Mouse (Mus musculus) hindbrain, embryonic 11.5 days (tissue): ENCODE data around the gene Nek9. TPM values are rescaled to one million over a fixed set of nuclear protein-coding genes. Genes with fewer than 3 reads are reported as not detected.

Source experiments
- ATAC-seq: fragments of 200-750 bp; cut with Nextera tagmentation; 2 replicates; pipeline ENCODE4 v1.8.0; 2017; ENCODE audit warnings: mild to moderate bottlenecking, moderate TSS enrichment, moderate library complexity; ENCODE audit not compliant: low FRiP score
- DNase-seq: peaks from one replicate; pipeline ENCODE4 v3.0.0-alpha.2; 2015; ENCODE audit warnings: low spot score
- H3K27ac ChIP-seq: fragments of 300-500 bp; sonication (generic); 2 replicates; pipeline ENCODE4 v1.5.1; 2014; ENCODE audit warnings: mild to moderate bottlenecking, low read depth, low read length
- H3K27me3 ChIP-seq: fragments of 300-500 bp; sonication (generic); 2 replicates; pipeline ENCODE4 v1.6.1; 2014; ENCODE audit warnings: mild to moderate bottlenecking, low read length, moderate library complexity, mixed read lengths; ENCODE audit not compliant: control insufficient read depth, insufficient read depth
- H3K36me3 ChIP-seq: fragments of 300-500 bp; sonication (generic); 2 replicates; pipeline ENCODE4 v1.6.1; 2014; ENCODE audit warnings: mild to moderate bottlenecking, low read length, moderate library complexity, mixed read lengths; ENCODE audit not compliant: control insufficient read depth, insufficient read depth
- H3K4me1 ChIP-seq: fragments of 300-500 bp; sonication (generic); replicated peaks from 2 replicates; pipeline ENCODE4 v1.6.1; 2014; ENCODE audit warnings: low read length, mixed read lengths; ENCODE audit not compliant: control insufficient read depth, insufficient read depth
- H3K4me2 ChIP-seq: fragments of 300-500 bp; sonication (generic); replicated peaks from 2 replicates; pipeline ENCODE4 v1.6.1; 2014; ENCODE audit warnings: mild to moderate bottlenecking, low read depth, low read length
- H3K4me3 ChIP-seq: fragments of 300-500 bp; sonication (generic); 2 replicates; pipeline ENCODE4 v1.5.1; 2014; ENCODE audit warnings: low read depth, low read length
- H3K9ac ChIP-seq: fragments of 300-500 bp; sonication (generic); 2 replicates; pipeline ENCODE4 v1.6.1; 2014; ENCODE audit warnings: low read depth, low read length
- H3K9me3 ChIP-seq: fragments of 300-500 bp; sonication (generic); 2 replicates; pipeline ENCODE4 v1.6.1; 2016; ENCODE audit warnings: low read length; ENCODE audit not compliant: control insufficient read depth
- WGBS: fragments of 180-500 bp; shearing (Covaris S2); extraction: QIAGEN DNeasy Blood & Tissue Kit; methylation state at CpG from one replicate; pipeline ENCODE4 v1.1.7; 2014; 5-methylcytosine and 5-hydroxymethylcytosine counted together
- polyA plus RNA-seq: library from polyadenylated mRNA; unstranded; fragments of >200 nt; fragmentation: Nextera tagmentation; extraction: Ambion mirVana; gene quantifications from 2 replicates; pipeline ENCODE4 v1.2.1, GENCODE M21; 2014

Gene Nek9
- polyA plus RNA-seq, 1 experiment from 2014 or later = 13.4 TPM

GRCm38 (mm10) chr12:85280105-85280844 is 58.9 kb downstream of the Nek9 start:
- no peaks in the 10 kb centered on the region for H3K27me3 ChIP-seq
- H3K9ac ChIP-seq = peak overlapping the region; percentile 90
- peaks cover 5% of the 10 kb centered on the region; the same call in 1 of the 2 replicates for H3K4me1 ChIP-seq
- H3K4me3 ChIP-seq = peak overlapping the region; percentile 79
- under 1% methylated on average over 31 of the region's 31 CpGs for WGBS
- ATAC-seq = peak; percentile 97
- H3K9me3 ChIP-seq = no peaks in the 10 kb centered on the region
- peak; percentile 98 for DNase-seq
- H3K36me3 ChIP-seq = no peaks in the 10 kb centered on the region
- peak overlapping the region; percentile 86 for H3K4me2 ChIP-seq
- H3K27ac ChIP-seq = no peak overlapping the region

GRCm38 (mm10) chr12:85279396-85280080 is 59.6 kb downstream of the Nek9 start:
- H3K27me3 ChIP-seq = no peaks in the 10 kb centered on the region
- ATAC-seq (peak; percentile 57), DNase-seq (no peak)
- H3K4me1 ChIP-seq = peaks cover 5% of the 10 kb centered on the region; the same call in 1 of the 2 replicates
- no peaks in the 10 kb centered on the region for H3K9me3 ChIP-seq
- peak overlapping the region; percentile 90 for H3K9ac ChIP-seq
- peak overlapping the region; percentile 86 for H3K4me2 ChIP-seq
- no peaks in the 10 kb centered on the region for H3K36me3 ChIP-seq
- no peak overlapping the region for H3K27ac ChIP-seq
- 7% methylated on average over 10 of the region's 10 CpGs for WGBS
- peak overlapping the region; percentile 79 for H3K4me3 ChIP-seq

- Histone ChIP-seq H3K9me3 (no peaks in the 10 kb centered on the region), H3K4me2 (no peak overlapping the region), H3K4me1 (peaks cover 5% of the 10 kb centered on the region; the same call in 1 of the 2 replicates), H3K9ac (no peak overlapping the region), H3K36me3 (no peaks in the 10 kb centered on the region), H3K27me3 (no peaks in the 10 kb centered on the region), H3K4me3 (no peak overlapping the region), H3K27ac (no peak overlapping the region)
- DNase-seq (no peak), ATAC-seq (no peak)
- 96% methylated on average over 10 of the region's 10 CpGs for WGBS
These were observed 60.2 kb downstream of the Nek9 start for GRCm38 (mm10) chr12:85278919-85279318.

DNA sequence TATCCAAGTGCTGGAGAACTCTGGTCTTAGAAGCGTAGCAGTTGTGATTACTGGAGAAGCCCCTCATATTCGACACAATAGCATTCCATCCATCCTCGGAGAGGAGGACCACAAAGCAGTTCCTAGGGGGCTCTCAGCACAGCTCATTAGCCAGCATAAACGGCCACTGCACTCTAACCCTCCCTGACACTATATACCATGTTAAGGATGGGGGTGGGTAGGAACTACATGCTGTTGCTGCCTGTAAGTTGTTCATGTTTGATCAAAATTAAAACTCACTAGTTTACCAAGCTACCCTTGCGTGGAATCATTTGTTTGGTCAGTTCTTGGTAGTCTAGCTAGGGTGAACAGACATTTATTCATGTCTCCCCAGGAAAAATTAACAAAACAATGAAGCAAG is 62.9 kb downstream of the Nek9 start:
- DNase-seq (no peak), ATAC-seq (no peak)
- Histone ChIP-seq H3K4me1 (peaks cover 5% of the 10 kb centered on the region; the same call in 1 of the 2 replicates), H3K4me3 (no peak overlapping the region), H3K4me2 (no peak overlapping the region), H3K36me3 (no peaks in the 10 kb centered on the region), H3K9me3 (no peaks in the 10 kb centered on the region), H3K9ac (no peak overlapping the region), H3K27me3 (no peaks in the 10 kb centered on the region), H3K27ac (no peak overlapping the region)
- 70% methylated on average over 5 of the region's 5 CpGs for WGBS

DNA sequence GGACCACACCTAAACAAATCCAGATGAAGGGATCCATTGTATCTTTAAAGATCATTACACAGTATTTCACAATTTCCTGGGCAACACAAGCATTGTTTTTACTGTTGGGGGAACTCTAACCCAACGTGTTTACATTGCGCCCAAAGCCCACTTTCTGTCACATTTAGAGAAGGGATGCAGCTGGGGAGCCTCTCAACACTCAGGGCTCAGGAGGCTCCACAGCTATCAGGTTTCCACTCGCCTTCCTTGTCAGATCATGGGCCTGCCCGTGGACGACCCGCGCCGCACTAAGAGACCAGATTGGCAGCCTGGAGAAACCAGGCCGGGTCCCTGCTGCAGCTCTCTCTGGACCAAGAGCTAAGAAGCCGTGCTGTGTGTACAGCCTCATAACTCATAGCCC is 65.7 kb downstream of the Nek9 start:
- 69% methylated on average over 10 of the region's 10 CpGs for WGBS
- H3K9ac ChIP-seq = no peak overlapping the region
- no peaks in the 10 kb centered on the region for H3K27me3 ChIP-seq
- ATAC-seq = no peak
- H3K36me3 ChIP-seq = no peaks in the 10 kb centered on the region
- H3K4me3 ChIP-seq = no peak overlapping the region
- no peak overlapping the region for H3K27ac ChIP-seq
- no peaks in the 10 kb centered on the region for H3K9me3 ChIP-seq
- H3K4me2 ChIP-seq = no peak overlapping the region
- H3K4me1 ChIP-seq = no peaks in the 10 kb centered on the region
- no peak for DNase-seq

GRCm38 (mm10) chr12:85271843-85272206 is 67.3 kb downstream of the Nek9 start:
- no peak overlapping the region for H3K9ac ChIP-seq
- DNase-seq (no peak), ATAC-seq (no peak)
- no peaks in the 10 kb centered on the region for H3K27me3 ChIP-seq
- no peak overlapping the region for H3K27ac ChIP-seq
- no peaks in the 10 kb centered on the region for H3K9me3 ChIP-seq
- 74% methylated on average over 4 of the region's 4 CpGs for WGBS
- no peak overlapping the region for H3K4me2 ChIP-seq
- H3K4me3 ChIP-seq = no peak overlapping the region
- H3K4me1 ChIP-seq = no peaks in the 10 kb centered on the region
- H3K36me3 ChIP-seq = no peaks in the 10 kb centered on the region

DNA sequence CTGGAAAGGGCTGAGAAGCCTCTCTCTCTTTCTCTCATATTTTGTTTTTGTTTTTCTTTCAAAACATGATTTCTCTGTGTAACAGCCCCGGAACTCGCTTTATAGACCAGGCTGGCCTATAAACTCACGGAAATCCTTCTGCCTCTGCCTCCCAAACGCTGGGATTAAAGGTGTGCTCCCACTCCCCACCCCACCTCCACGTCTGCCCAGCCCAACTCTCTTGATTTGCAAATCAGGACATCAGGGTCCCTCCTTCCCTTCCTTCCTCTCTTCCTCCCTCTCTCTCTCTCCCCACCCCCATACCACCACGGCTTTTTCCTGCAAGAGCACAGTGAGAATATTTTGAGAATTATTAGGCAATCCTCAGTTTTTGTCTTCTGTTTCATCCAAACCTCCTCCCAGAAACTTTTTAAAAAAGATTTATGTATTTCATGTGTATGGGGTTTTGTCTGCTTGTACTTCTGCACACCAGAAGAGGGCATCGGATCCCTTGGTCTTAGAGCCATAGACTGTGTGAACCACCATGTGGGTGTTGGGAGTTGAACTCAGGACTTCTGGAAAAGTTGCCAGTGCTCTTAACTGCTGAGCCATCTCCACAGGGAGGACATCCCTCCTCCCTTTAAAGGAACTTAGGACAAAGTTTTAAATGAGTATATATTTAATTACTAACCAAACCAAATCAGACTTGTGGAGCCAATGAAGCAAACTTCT is 67.9 kb downstream of the Nek9 start:
- 75% methylated on average over 7 of the region's 7 CpGs for WGBS

DNA sequence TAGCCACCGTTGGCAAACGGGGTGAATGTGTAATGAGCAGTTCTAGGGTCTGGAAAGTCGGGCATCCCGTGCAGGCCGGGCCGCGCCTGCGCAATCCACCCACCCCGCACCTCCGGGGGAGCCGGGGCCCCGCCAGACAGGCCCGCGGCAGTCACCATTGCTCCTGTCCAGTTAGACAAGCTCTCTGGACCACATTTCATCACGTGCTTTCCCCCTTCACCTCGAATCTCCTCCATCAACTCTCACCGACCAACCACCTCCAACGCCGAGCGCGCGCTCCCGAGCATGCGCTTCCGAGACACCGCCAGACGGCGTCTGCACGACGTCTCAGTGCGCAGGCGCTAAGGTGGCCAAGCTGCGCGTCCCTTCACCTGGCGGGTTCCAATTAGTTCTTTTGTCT is 68.8 kb downstream of the Nek9 start, which contains the start of gene Mlh3:
Gene Mlh3, minus strand, starts transcription at position 281 of the 400 bp plus-strand sequence.
- H3K4me3 ChIP-seq = peak within 1 kb of the TSS; percentile 49
- no peaks in the 10 kb centered on the region for H3K4me1 ChIP-seq
- ATAC-seq (peak; percentile 94), DNase-seq (peak; percentile 91)
- peak within 1 kb of the TSS; percentile 35 for H3K4me2 ChIP-seq
- 2% methylated on average over 35 of the region's 35 CpGs for WGBS
- H3K27ac ChIP-seq = peak within 1 kb of the TSS; percentile 67
- no peaks in the 10 kb centered on the region for H3K27me3 ChIP-seq
- H3K9me3 ChIP-seq = no peaks in the 10 kb centered on the region
- no peaks in the 10 kb centered on the region for H3K36me3 ChIP-seq
- H3K9ac ChIP-seq = peak within 1 kb of the TSS; percentile 64

More for the DNA sequence above, 67.9 kb downstream of the Nek9 start:
- no peak for DNase-seq
- Histone ChIP-seq H3K27me3 (no peaks in the 10 kb centered on the region), H3K4me1 (no peaks in the 10 kb centered on the region), H3K9me3 (no peaks in the 10 kb centered on the region), H3K27ac (no peak overlapping the region), H3K4me2 (no peak overlapping the region), H3K36me3 (no peaks in the 10 kb centered on the region), H3K4me3 (no peak overlapping the region), H3K9ac (no peak overlapping the region)
- no peak for ATAC-seq
